Mouse (Mus musculus): ENCODE data around the gene Wwox.

Gene Wwox

GRCm38 (mm10) chr8:115095548-115095947, 656.1 kb downstream of the Wwox start:
- DNase-seq (ENCODE audit: low read depth), result peak; percentile 71

- DNase-seq (ENCODE audit: low read depth), result no peak
Measured at GRCm38 (mm10) chr8:115097988-115098562, 658.6 kb downstream of the Wwox start.

- DNase-seq (ENCODE audit: low read depth), result no peak
Measured at GRCm38 (mm10) chr8:115109309-115109708, 669.9 kb downstream of the Wwox start.

DNA sequence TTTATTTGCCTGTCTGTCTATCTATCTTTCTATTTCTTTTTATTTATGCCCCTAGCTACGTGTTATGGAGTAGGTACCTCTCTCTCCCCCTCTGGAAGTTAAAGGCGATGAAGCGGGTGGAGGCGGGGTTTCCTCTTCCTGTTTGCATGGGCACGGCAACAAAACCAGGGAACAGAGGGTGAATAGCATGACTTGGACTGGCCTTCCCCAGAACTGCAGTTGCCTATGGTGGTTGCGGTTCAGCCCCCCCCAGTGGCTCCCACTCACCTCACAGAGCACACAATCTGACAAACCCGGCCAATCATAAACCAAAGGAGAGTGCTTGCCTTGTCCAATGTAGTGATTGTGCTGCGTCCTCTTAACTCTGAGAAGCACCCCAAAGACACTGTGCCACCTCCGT, 671.0 kb downstream of the Wwox start:
- peak; percentile 72 for DNase-seq (ENCODE audit: low read depth)

GRCm38 (mm10) chr8:115112062-115112461, 672.6 kb downstream of the Wwox start:
- DNase-seq (ENCODE audit: low read depth), result peak; percentile 55

GRCm38 (mm10) chr8:115114498-115114897, 675.0 kb downstream of the Wwox start:
- DNase-seq (ENCODE audit: low read depth), result no peak

GRCm38 (mm10) chr8:115126081-115126480, 686.6 kb downstream of the Wwox start:
- DNase-seq (ENCODE audit: low read depth), result no peak

GRCm38 (mm10) chr8:115126674-115127073, 687.2 kb downstream of the Wwox start:
- no peak for DNase-seq (ENCODE audit: low read depth)

- DNase-seq (ENCODE audit: low read depth), result peak; percentile 62
Measured at GRCm38 (mm10) chr8:115129307-115129706, 689.9 kb downstream of the Wwox start.

DNA sequence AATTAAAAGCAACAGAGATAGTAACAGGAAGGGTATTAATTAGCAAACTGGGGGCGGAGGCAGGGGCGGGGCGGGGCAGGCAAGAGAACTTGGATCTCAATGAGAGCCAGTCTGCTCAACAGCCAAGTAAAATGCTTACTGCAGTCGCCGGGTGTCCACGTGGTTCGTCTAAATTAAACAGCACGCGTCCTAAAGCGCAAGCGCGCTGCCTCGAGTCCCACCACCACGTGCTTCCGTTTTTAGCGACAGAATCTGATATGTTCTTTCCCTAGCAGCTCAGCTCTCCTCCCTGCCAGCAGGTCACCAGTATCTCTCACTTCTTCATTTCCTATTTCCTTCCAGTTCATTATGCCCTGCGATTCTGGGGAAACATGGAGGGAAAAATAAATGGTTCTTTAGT, 693.7 kb downstream of the Wwox start:
- no peak for DNase-seq (ENCODE audit: low read depth)

DNA sequence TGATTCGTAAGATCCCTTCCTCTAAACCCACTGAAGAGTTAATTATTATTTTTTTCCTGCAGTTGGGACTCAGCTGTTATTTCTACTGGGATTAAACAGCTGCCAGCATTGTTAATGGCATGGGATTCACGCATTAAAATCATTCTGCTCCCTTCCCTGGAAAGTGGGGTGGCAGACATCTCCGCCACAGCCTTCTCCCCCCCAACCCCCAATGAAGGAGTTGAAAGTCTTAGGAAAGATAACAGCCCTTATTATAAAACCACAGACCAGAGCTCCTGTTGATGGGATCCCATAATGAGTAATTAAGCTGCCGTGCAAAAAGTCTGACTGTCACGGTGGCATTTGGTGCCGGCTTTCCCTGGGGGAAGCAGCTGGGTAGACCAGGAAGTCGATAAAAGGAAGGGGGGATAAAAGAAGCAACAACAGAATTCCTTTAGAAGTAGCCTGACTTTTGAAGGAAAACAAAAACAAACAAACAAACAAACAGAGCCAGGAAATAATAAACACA, 694.3 kb downstream of the Wwox start:
- no peak for DNase-seq (ENCODE audit: low read depth)

DNA sequence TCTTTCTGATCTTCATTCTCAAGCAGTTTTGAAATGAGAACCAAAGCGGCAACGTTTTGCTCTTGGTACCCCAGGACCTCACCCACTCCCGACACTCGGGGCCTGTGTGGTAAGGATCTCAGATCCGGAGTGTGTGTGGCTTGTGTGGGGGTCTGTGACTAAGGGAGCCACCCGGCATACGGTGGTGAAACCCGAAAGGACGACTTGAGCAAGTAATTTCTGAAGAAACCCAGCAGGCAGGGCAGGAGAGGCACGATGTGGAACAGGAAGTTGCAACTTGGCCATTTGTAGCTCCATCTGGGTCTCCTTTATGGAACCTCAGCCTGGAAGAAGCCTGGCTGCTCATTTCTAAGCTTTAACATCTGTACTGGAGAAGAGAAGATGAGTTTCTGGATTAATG, 697.4 kb downstream of the Wwox start:
- DNase-seq (ENCODE audit: low read depth), result peak; percentile 54

- DNase-seq (ENCODE audit: low read depth), result no peak
Measured at GRCm38 (mm10) chr8:115141614-115142013, 702.2 kb downstream of the Wwox start.

- no peak for DNase-seq (ENCODE audit: low read depth)
Measured at GRCm38 (mm10) chr8:115143530-115144320, 704.3 kb downstream of the Wwox start.

DNA sequence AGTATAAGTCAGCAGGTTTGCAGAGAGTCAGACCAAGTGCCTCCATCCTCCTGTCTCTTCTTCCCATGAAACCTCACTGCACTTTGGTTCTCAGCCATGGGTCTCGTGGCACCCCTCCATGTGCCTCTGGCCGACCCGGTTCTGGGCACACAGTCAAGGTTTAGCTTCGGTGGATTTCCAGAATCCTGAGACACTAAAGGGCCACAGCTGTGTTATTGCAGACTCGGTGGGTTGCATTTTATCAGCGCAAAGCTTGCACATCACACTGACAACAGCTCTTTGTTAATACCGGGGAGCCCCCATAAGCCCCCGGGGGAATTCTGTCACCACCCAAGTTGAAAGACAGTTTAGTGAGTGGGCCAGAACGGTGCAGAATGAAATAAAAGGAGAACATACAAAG, 707.6 kb downstream of the Wwox start:
- no peak for DNase-seq (ENCODE audit: low read depth)

GRCm38 (mm10) chr8:115150446-115151109, 711.1 kb downstream of the Wwox start:
- DNase-seq (ENCODE audit: low read depth), result no peak

- DNase-seq (ENCODE audit: low read depth), result no peak
Measured at GRCm38 (mm10) chr8:115151416-115151815, 712.0 kb downstream of the Wwox start.

DNA sequence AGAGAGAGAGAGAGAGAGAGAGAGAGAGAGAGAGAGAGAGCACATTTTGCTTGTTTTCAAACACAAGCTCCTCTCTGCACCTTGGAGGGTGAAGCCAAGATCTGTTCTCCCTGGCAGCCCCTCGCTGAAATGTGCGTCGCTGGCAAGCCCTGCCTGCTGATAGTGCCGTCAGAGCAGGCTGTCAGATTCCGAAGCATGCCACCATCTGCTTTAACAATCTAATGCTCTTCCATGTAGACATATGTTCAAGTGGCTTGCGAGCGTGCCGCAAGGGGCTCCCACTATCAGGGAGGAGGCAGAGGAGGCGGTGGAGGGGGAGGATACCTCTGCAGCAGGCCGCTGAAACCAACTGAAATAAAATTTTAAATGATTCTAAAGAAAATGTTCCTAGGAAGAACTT, 714.6 kb downstream of the Wwox start:
- DNase-seq (ENCODE audit: low read depth), result no peak

- DNase-seq (ENCODE audit: low read depth), result no peak
Measured at GRCm38 (mm10) chr8:115156142-115156541, 716.7 kb downstream of the Wwox start.

DNA sequence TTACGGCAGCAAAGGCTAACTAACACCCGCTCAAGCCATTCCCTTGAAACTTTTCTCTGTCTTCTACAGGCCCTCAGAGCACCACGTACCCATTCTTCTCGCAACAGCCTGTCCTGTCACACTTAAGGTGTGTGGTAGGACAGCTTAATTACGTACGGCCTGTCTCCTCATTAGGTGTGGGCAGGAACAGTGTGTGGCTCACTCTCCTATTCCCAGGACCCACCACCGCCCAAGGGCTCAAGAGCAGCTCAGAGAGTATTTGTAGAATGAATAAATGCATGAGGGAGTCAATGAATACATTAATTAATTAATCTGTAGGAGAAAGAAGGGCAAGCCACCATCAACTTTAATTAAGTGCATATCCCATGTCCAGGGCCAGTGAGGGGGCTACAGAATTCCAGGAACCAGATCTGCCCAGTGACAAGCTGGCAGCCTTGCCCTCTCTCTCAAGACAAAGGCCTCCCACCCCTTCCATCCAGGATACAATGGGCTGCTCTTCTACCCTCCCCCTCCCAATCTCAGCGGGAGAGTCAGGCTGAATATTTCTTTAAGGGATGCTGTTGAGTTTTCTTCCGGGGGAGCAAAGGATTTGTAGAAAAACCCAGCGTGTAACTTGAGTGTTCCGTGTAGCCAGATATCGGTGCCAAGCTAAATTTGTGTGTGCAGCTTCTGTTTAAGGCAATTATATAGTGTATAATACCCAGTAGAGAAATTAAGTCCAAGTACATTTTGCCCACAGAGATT, 718.7 kb downstream of the Wwox start:
- DNase-seq (ENCODE audit: low read depth), result no peak

DNA sequence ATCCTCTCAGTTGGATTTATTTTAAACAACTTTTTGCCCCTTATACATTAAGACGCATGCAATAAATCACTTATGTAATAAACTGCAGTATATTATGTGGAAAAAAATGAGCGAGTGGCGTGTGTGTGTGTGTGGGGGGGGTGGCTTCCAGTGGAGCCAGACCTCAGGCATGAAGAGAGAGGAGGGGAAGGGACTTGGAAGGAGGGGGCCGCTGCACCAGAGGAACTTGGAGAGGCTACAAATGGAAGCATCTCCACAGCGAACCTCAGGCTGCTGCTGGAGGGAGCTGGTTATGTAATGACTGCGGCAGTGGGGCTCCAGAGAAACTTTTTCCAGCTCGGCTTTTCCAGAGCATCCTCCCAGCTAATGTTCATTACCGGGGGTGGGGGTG, 719.3 kb downstream of the Wwox start:
- DNase-seq (ENCODE audit: low read depth), result no peak

GRCm38 (mm10) chr8:115159208-115159607, 719.8 kb downstream of the Wwox start:
- DNase-seq (ENCODE audit: low read depth), result peak; percentile 52
